Mouse (Mus musculus): ENCODE data around the gene Adipor1.

Gene Adipor1

DNA sequence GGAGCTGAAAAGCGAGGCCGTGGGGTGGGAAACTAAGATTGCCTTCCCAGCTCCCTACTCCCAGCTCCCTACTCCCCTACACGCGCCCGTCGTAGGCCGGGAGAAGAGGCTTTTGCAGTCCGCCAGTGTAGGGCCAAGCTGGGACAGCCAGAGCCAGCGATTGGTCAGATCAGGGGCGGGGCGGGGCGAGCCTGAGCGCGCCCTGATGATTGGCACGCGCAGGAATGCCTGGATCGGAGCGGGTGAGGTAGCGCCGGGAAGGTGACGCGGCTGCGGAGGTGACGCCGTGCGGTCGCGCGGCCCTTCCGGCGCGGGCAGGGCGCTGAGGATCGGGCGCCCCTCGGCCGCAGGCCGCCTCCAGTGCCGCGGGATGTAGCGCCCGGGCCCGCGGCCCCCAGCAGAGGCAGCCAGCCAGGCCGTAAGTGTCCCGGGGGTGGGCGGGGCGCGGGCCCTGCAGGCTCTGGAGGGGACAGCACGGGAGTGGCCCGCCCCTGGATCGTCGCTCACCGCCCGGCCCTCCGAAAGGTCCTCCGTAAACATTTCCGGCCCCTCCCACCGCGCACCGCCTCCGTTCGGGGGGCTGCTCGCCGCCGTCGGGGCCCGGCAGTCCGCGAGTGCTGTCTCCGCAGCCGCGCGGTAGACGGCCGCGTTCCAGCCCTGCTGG lies at the start of gene Adipor1:
TSS of gene Adipor1 (plus strand) at position 211 of the 664 bp plus-strand sequence.
- DNase-seq (ENCODE audit: low spot score), result peak; percentile 93

DNA sequence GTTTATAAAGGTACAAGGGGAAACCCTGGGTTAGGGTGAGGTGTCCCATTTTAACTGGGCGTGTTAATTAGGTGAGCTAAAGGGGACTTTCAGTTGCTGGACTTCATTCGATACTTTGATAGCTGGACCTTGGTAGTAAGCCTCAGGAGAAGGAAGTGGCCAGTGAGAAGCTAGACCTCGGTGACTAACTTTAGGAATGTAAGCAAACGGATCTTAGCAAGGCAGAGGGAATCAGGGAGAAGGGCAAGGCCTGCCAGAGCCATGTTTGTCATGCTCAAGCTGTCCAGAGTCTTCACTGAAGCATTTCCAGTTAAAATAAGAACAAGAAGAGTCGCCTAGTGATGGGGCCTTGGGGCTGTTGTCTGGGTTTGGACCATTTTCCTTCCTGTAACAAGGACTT lies 49.7 kb upstream of the Adipor1 start:
- DNase-seq (ENCODE audit: low spot score), result no peak

GRCm38 (mm10) chr1:134368777-134369337 lies 46.3 kb upstream of the Adipor1 start:
- peak; percentile 50 for DNase-seq (ENCODE audit: low spot score)

GRCm38 (mm10) chr1:134374124-134374523 lies 41.1 kb upstream of the Adipor1 start:
- no peak for DNase-seq (ENCODE audit: low spot score)

GRCm38 (mm10) chr1:134381051-134381450 lies 34.1 kb upstream of the Adipor1 start:
- DNase-seq (ENCODE audit: low spot score), result no peak

DNA sequence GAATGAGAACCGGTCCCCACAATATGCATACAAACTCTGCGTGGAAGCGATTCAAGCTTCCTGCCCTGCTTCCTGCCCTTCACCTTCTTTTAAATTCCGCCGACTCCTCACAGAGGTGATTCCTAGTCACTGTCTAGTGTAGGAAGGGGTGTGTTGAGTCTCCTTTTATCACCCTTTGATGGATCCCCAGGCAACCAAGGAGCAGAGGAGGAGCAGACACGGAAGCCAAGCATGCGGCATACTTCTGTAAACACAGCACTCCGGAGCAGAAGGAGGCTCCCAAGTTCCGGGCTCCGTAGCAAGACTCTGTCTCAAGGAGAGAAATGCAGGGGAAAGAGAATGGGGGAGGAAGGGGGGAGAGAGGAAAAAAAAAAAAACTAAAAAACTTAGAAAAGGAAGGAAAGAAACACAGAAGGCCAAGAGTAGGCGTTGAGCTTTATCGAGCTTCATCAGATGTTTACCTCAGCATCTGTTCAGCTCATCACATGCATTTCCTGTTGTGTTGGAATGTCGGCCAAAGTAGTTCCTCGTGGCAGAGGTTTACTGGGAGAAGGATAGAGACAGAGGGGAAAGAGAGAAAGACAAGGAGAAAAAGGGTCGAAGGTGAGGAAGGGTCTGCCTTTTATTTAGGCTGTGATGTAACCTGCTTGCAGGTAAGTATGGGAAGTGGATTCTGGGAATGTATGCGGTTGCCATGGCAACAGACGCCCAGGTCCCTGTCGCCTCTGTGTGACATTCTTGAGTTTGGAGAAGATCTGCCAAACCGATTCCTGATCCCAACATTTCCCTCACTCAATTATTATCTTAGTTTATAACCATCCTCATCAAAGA lies 33.2 kb upstream of the Adipor1 start:
- no peak for DNase-seq (ENCODE audit: low spot score)

- DNase-seq (ENCODE audit: low spot score), result no peak
Measured at GRCm38 (mm10) chr1:134384581-134384980, 30.6 kb upstream of the Adipor1 start.

DNA sequence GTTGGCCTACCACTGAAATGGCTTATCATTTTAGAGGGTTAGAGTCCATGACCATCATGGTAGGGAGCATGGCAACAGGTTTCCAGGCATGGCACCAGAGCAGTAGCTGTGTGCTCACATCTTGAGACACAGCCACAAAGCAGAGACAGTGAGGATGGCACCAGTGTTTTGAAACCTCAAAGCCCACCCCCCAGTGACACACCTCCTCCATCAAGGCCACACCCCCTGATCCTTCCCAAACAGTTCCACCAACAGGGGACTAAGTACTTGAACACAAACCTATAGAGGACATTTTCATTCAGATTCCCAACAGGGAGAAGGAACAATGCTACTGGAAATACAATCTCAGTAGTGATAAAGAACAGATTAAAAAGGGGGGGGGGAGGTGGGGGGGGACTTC lies 30.0 kb upstream of the Adipor1 start:
- DNase-seq (ENCODE audit: low spot score), result no peak

DNA sequence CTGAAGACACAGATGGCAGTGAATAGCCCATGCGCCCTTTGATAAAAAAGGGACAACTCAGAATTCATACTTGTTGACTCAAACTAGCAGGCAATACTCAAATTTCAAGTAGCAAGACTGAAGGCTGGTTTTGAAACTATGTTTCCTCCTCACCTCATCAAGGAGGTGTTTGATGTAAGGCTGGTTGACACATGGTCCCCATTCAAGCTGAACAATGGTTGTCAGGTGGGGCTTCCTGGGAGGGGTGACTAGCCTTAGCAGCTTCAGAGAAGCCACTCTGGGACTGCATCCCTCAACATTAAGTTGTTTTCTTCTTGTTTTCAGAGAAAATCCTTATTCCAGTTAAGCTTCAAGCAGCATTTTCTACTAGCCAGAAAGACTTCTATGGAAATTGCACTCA lies 29.5 kb upstream of the Adipor1 start, which contains the start of gene 4933406M09Rik:
TSS of gene 4933406M09Rik (plus strand) at position 275 of the 400 bp plus-strand sequence.
- DNase-seq (ENCODE audit: low spot score), result no peak

- no peak for DNase-seq (ENCODE audit: low spot score)
Measured at GRCm38 (mm10) chr1:134393827-134394226, 21.4 kb upstream of the Adipor1 start.

DNA sequence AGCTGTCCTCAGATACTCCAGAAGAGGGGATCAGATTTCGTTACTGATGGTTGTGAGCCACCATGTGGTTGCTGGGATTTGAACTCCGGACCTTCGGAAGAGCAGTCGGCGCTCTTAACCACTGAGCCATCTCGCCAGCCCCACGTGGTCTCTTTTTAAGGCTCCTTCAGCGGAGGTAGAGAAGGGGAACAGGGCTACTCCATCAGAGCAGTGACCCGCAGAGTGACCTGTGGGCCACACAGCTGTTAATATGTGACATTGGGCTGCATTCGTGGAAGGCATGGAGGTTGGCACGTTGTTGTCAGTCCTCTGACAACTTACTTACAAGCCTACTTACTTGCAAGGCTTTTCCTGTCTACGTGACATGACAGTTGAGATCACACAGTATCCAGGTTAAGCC lies 17.0 kb upstream of the Adipor1 start:
- no peak for DNase-seq (ENCODE audit: low spot score)

- no peak for DNase-seq (ENCODE audit: low spot score)
Measured at GRCm38 (mm10) chr1:134399735-134400134, 15.4 kb upstream of the Adipor1 start.

GRCm38 (mm10) chr1:134405509-134406413 lies 9.4 kb upstream of the Adipor1 start, which contains the start of gene Cyb5r1:
Gene Cyb5r1, plus strand, starts transcription at chr1:134405559.
- peak; percentile 83 for DNase-seq (ENCODE audit: low spot score)

GRCm38 (mm10) chr1:134406414-134406771 lies 8.8 kb upstream of the Adipor1 start:
- DNase-seq (ENCODE audit: low spot score), result no peak

DNA sequence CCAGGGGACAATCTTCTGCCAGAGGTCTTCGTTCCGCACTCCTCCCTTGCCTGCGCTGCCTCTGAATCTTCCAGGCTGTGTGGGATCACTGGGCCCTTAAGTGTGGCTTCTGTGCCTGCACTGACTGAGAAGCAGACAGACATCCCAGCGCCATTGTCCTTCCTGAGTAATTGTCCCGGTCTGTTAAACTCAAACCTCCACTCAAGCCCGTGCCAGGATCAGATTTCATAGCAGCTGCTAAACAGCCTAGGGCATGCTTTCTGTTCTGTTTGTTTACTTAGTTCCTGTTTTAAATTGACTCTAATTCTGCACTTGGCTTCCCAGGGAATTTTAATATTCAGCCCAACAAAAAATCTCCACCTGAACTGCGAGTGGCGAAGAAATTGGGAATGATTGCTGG lies 7.1 kb upstream of the Adipor1 start:
- DNase-seq (ENCODE audit: low spot score), result no peak

- no peak for DNase-seq (ENCODE audit: low spot score)
Measured at GRCm38 (mm10) chr1:134411706-134412629, 3.2 kb upstream of the Adipor1 start.

GRCm38 (mm10) chr1:134414038-134414437 lies 1.1 kb upstream of the Adipor1 start:
- DNase-seq (ENCODE audit: low spot score), result no peak

DNA sequence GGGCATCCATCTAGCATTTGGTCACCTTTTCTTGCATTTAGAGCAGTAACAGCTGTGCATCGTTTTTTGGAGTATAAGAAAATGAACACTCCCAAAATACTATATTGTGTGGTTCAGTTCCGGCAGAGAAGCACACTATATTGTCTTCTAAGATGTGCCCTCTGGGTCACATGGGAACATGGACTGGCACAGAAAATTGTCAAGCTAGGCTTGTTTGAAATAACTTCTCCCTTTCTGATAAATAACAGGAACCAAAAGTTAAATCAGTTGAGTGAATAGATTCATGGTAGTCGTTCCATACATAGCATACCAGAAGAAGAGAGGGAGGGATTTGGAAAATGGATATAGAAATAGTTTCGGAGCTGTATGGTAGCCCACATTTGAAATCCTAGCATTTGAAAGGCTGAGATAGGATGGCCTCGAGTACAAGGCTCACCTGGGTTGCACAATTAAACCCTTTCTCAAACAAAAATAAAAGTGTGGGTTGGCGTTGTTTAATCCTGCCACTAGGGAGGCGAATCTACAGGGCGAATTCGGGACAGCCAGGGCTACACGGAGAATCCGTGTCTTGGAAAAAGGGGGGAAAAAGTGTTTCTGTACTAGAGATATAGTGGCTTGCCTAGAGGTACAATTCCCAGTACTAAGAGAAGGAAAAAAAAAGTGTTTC lies 544 bp upstream of the Adipor1 start:
- DNase-seq (ENCODE audit: low spot score), result no peak

DNA sequence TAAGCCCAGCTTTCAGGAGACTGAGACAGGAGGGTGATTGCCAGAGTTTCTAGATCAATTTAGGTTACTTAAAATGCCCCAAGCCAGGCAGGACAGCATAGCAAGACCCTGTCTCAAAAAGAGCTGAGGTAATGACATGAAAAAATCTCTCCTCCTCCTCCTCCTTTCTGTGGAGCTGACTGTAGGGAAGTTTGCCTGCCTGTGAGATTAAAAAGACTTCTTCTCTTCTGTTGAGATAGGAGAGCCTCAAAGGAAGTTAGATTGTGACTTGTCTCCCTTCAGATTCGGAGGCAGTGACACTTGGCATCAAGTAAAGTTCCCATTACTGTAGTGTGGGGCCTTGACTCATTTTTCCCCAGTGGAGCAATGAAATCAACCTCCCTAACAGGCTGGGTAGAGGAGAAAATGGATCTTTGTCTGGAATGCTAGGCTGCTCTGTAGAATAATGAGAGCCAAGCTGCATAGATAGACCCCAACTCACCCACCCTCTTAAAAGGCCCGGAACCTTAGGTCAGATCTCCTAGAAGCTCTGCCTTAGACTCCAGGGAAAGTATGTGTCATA lies 3.3 kb downstream of the Adipor1 start:
- DNase-seq (ENCODE audit: low spot score), result no peak

- no peak for DNase-seq (ENCODE audit: low spot score)
Measured at GRCm38 (mm10) chr1:134419176-134419575, 4.0 kb downstream of the Adipor1 start.

Data from spleen, adult 12 weeks (tissue).